Mouse (Mus musculus): ENCODE measurements around the gene Clec1b.

- TF ChIP-seq CTCF (IDR thresholded peaks at IDR 0.05; ENCODE audit: low read depth, low read length) (no peak), POLR2A (IDR thresholded peaks at IDR 0.05; ENCODE audit: borderline replicate concordance, low read depth, low read length) (no peak)
Observed at GRCm38 (mm10) chr6:129380454-129380853, 16.6 kb upstream of the Clec1b start.
